Mouse (Mus musculus) limb, embryonic 15.5 days (tissue): ENCODE measurements around the gene Akap6. TPM values are rescaled to one million over a fixed set of nuclear protein-coding genes. Genes with fewer than 3 reads are reported as not detected.

Experiments used
- ATAC-seq: fragments of 200-750 bp; cut with Nextera tagmentation; 2 replicates; pipeline ENCODE4 v1.8.0; 2017; ENCODE audit warnings: low read depth, moderate TSS enrichment; ENCODE audit not compliant: insufficient number of reproducible peaks, low FRiP score, low TSS enrichment
- H3K27ac ChIP-seq: fragments of 300-500 bp; sonication (generic); 2 replicates; pipeline ENCODE4 v1.5.1; 2015; ENCODE audit warnings: moderate library complexity, mild to moderate bottlenecking, inconsistent platforms
- H3K27me3 ChIP-seq: fragments of 300-500 bp; sonication (generic); 2 replicates; pipeline ENCODE4 v1.6.1; 2015; ENCODE audit warnings: inconsistent platforms
- H3K36me3 ChIP-seq: fragments of 300-500 bp; sonication (generic); 2 replicates; pipeline ENCODE4 v1.6.1; 2015; ENCODE audit warnings: inconsistent platforms
- H3K4me1 ChIP-seq: fragments of 300-500 bp; sonication (generic); 2 replicates; pipeline ENCODE4 v1.6.1; 2015; ENCODE audit warnings: inconsistent platforms
- H3K4me2 ChIP-seq: fragments of 300-500 bp; sonication (generic); 2 replicates; pipeline ENCODE4 v1.6.1; 2015; ENCODE audit warnings: mild to moderate bottlenecking, inconsistent platforms
- H3K4me3 ChIP-seq: fragments of 300-500 bp; sonication (generic); 2 replicates; pipeline ENCODE4 v1.5.1; 2015; ENCODE audit warnings: mild to moderate bottlenecking, inconsistent platforms
- H3K9ac ChIP-seq: fragments of 300-500 bp; sonication (generic); 2 replicates; pipeline ENCODE4 v1.6.1; 2015; ENCODE audit warnings: inconsistent platforms
- H3K9me3 ChIP-seq: fragments of 300-500 bp; sonication (generic); 2 replicates; pipeline ENCODE4 v1.6.1; 2016; ENCODE audit warnings: inconsistent platforms
- WGBS: fragments of 180-500 bp; shearing (Covaris S2); methylation state at CpG from one replicate; pipeline ENCODE4 v1.1.7; 2015; 5-methylcytosine and 5-hydroxymethylcytosine counted together
- polyA plus RNA-seq: library from polyadenylated mRNA; unstranded; fragments of >200 nt; fragmentation: Nextera tagmentation; extraction: Ambion mirVana; gene quantifications from 2 replicates; pipeline ENCODE4 v1.2.1, GENCODE M21; 2015

The Akap6 gene
- polyA plus RNA-seq, 1 experiment from 2014 or later, result 1.3 TPM

DNA sequence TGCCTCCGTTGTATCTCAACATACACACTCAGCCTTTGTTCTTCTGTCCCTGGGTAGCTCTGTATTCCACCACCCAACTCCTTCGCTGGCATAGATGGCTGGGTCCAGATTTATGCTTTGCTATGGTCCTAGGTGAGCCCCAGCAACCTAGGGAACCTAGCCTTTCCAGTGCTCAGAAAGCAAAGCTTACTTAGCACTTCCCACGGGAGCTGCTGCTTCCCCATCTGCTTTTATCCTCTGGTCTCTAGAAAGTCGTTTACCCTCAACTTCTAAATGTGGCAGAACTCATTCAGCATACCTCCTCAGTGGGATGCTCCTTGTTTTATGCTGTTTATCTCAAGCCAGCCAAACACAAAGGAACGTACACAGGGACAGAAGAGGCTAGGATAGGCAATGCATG, 329.7 kb downstream of the Akap6 start:
- 59% methylated on average over 5 of the region's 5 CpGs for WGBS
- no peak overlapping the region for H3K4me2 ChIP-seq
- no peak overlapping the region for H3K4me3 ChIP-seq
- H3K9me3 ChIP-seq, result no peaks in the 10 kb centered on the region
- peaks cover 10% of the 10 kb centered on the region for H3K4me1 ChIP-seq
- no peak for ATAC-seq
- H3K9ac ChIP-seq, result no peak overlapping the region
- H3K27ac ChIP-seq, result no peak overlapping the region
- no peaks in the 10 kb centered on the region for H3K27me3 ChIP-seq
- H3K36me3 ChIP-seq, result no peaks in the 10 kb centered on the region

DNA sequence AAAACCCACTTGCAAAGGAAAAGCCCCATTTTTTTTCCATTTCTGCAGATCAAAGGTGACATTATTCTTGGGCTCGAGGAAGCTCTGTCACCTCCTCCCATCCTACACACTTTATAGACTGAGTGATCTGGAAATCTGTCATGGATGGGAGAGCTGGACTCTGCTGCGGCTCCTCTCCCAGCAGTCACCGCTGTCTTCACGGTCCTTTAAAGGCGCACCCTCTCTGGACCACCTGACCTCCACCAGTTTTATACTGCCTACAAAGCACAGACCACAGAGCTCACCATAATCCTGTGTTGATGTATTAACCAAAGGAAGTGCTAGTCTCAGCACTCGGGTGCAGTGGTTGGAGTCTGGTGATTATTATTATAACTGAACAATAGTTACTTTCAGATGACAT, 330.7 kb downstream of the Akap6 start:
- Histone ChIP-seq H3K9ac (no peak overlapping the region), H3K4me2 (no peak overlapping the region), H3K27ac (no peak overlapping the region), H3K4me1 (peaks cover 13% of the 10 kb centered on the region), H3K36me3 (no peaks in the 10 kb centered on the region), H3K27me3 (no peaks in the 10 kb centered on the region), H3K9me3 (no peaks in the 10 kb centered on the region), H3K4me3 (no peak overlapping the region)
- no peak for ATAC-seq
- 67% methylated on average over 6 of the region's 6 CpGs for WGBS

DNA sequence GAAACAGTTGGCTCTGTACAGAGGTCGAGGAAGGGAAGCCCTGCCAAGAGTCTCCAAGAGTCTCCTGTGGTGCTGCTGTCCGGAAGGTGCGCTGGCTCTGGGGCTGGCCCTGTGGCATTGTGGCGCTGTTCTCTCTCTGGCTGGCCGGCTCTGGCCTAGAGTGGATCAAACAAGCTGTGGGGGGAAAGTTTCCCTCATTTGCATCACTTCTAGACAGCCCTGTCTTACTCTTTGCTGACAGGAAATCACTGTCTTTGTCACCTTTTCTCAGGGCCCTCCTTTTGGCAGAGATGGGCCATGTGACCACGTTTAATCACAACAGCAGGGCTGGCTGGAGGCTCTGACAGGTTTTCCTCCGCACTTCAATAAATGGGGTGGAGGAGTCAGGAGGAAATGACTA, 333.6 kb downstream of the Akap6 start:
- H3K4me2 ChIP-seq, result peak overlapping the region; percentile 22

DNA sequence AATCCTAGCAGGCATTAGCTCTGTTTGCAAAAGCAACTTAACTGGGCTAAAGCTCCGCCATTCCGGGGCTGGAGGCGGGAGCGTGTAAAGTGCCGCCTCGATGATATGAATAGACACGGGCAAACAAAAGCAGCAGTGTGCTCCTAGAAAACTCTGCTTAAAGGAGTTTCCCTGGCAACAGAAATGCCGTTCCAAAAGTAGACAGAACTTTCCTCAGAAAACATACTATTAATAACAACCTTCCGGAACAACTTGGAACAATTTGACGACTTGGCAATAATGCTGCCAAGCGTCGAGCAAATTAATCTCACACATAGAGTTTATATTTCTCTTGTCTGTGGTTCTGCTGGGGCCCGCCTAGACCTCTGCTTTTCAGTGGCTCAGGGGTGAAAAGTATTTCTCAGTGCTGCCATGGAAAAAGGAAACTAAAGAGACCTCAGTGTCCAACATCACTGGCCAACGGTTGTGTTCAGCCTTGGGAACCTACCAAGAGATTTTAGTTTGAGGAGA, 334.3 kb downstream of the Akap6 start:
- Histone ChIP-seq H3K4me1 (peaks cover 13% of the 10 kb centered on the region), H3K4me3 (0 out of 2 replicates have a peak overlapping the region, but pooled peaks have one; percentile 13), H3K36me3 (no peaks in the 10 kb centered on the region), H3K27ac (peak overlapping the region; percentile 78), H3K27me3 (no peaks in the 10 kb centered on the region), H3K9ac (no peak overlapping the region), H3K9me3 (no peaks in the 10 kb centered on the region), H3K4me2 (peak overlapping the region; percentile 22)
- 25% methylated on average over 14 of the region's 14 CpGs for WGBS
- peak; percentile 48; the same call in 1 of the 2 replicates for ATAC-seq

More for the DNA sequence above, 333.6 kb downstream of the Akap6 start:
- WGBS, result 13% methylated on average over 7 of the region's 7 CpGs
- Histone ChIP-seq H3K4me3 (no peak overlapping the region), H3K9ac (no peak overlapping the region), H3K36me3 (no peaks in the 10 kb centered on the region), H3K27ac (peak overlapping the region; percentile 78), H3K9me3 (no peaks in the 10 kb centered on the region), H3K27me3 (no peaks in the 10 kb centered on the region), H3K4me1 (peaks cover 13% of the 10 kb centered on the region)
- peak; percentile 30; the same call in 1 of the 2 replicates for ATAC-seq

DNA sequence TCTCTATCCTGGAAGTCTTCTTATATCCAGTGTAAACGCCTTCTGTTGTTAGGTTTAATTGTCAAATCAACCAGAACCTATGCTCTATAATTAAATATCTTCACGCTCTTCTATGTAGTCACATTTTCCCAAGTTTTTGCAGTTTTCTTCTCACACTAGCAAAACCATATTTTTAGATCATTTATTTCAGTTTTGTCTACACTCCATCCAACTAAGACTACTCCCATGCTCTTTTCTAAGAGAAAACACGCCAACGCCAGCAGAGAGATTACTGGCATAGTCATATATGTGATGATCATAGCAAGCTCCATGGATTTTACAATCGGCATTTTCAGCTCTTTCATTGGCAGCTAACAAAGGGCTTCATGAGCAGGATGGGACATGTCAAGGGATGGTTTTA, 341.5 kb downstream of the Akap6 start:
- Histone ChIP-seq H3K36me3 (no peaks in the 10 kb centered on the region), H3K27ac (no peak overlapping the region), H3K9me3 (no peaks in the 10 kb centered on the region), H3K9ac (no peak overlapping the region), H3K4me1 (no peaks in the 10 kb centered on the region), H3K27me3 (no peaks in the 10 kb centered on the region), H3K4me2 (no peak overlapping the region), H3K4me3 (no peak overlapping the region)
- ATAC-seq, result no peak
- 83% methylated on average over 5 of the region's 5 CpGs for WGBS

DNA sequence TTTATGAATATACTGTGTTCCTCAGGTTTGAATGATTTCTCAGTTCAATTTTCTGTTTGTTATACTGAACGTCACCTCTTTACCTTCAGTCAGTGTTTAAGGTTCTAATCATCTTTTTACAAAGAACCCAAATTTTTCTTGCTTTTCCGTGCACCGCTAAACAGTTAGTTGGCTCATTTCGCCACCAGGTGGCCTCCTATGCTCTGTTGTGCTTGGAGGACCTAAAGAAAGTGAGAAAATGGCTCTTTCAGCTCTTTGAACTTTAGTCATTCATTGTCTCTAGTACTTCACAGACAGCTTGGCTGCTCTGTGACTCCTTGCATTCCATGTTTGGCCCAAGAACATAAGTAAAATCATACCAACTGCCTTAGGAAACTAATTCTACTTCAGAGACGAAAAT, 343.6 kb downstream of the Akap6 start:
- Histone ChIP-seq H3K4me3 (no peak overlapping the region), H3K9me3 (no peaks in the 10 kb centered on the region), H3K27ac (no peak overlapping the region), H3K9ac (no peak overlapping the region), H3K4me2 (no peak overlapping the region), H3K27me3 (no peaks in the 10 kb centered on the region), H3K4me1 (no peaks in the 10 kb centered on the region), H3K36me3 (no peaks in the 10 kb centered on the region)
- no peak for ATAC-seq
- 22% methylated on average over 5 of the region's 5 CpGs for WGBS

DNA sequence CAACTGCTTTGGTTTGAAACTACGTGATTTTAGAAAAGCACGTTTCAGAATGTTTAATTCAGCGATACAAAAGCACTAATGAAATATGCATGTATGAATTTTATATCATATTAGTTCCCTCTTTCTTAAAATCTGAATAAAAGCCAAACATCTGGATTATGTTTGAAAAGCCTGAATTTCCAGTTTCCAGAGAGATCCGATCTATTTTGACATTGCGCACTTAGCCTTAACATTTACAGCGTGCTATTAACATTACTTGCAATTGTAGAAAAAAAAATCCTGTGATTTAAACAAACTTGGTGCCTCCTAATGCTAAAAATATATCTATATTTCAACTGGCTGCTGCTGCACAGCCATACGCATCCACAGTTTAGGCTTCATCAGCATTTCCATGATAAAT, 358.4 kb downstream of the Akap6 start:
- no peak overlapping the region for H3K9ac ChIP-seq

DNA sequence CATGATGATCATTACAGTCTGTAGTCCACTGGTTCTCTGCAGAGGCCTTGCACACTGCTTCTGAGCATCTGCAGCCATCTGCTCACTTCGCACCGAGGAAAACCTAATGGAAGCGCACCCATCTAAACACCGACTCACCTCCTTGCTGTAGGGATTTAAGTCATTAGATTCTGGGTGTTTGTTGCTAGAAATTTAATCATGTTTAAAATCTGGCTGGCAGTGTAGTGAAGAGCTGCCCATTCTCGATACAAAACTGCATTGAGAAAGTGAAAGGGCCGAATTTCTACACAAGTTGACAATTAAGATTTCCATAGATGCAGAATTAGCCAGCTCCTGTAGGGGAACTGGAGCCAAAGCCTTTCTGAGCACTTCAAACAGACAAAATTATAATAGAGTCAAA, 361.7 kb downstream of the Akap6 start:
- 66% methylated on average over 6 of the region's 6 CpGs for WGBS
- H3K27ac ChIP-seq, result no peak overlapping the region

More for the DNA sequence above, 358.4 kb downstream of the Akap6 start:
- Histone ChIP-seq H3K27ac (no peak overlapping the region), H3K4me3 (no peak overlapping the region), H3K4me2 (no peak overlapping the region), H3K27me3 (no peaks in the 10 kb centered on the region), H3K9me3 (no peaks in the 10 kb centered on the region), H3K36me3 (no peaks in the 10 kb centered on the region), H3K4me1 (peaks cover 12% of the 10 kb centered on the region)
- 57% methylated on average over 7 of the region's 7 CpGs for WGBS
- no peak for ATAC-seq

DNA sequence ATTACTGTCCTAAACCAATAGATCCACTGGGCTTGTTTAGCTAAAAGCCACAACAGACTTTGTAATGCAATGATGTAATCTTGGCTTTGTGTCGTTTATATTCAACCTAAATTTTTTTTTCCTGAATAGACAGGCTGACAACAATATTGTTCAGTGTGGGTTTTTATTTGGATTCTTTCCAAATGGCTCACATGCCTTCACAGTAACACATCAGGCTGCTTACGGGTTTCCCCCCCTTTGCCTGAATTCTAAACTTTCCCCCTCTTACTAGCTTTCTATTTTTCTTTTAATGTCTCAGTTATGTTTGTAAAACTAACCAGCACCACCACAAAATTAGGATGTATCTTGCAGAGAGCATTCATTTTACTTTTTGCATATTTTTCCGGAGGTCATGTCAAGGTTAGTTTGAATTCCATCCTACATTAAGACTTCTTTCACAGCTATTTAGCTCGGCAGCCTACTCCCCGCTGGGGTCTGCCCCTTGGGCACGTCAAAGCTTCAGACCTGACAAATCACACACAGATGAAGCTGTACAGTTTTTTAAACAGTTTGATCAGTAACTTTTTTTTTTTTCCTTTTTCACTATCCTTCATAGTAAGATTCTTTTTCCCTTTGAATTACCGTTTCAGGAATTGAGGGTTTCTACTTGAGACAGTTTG, 362.4 kb downstream of the Akap6 start:
- no peaks in the 10 kb centered on the region for H3K36me3 ChIP-seq
- H3K27me3 ChIP-seq, result no peaks in the 10 kb centered on the region
- peaks cover 12% of the 10 kb centered on the region for H3K4me1 ChIP-seq
- no peak overlapping the region for H3K27ac ChIP-seq
- no peak overlapping the region for H3K4me3 ChIP-seq
- ATAC-seq, result no peak; the same call in 1 of the 2 replicates
- no peak overlapping the region for H3K9ac ChIP-seq
- peak overlapping the region; percentile 30 for H3K4me2 ChIP-seq
- WGBS, result 8% methylated on average over 7 of the region's 7 CpGs
- H3K9me3 ChIP-seq, result no peaks in the 10 kb centered on the region

More for the DNA sequence above, 361.7 kb downstream of the Akap6 start:
- H3K27me3 ChIP-seq, result no peaks in the 10 kb centered on the region
- H3K36me3 ChIP-seq, result no peaks in the 10 kb centered on the region
- no peak overlapping the region for H3K4me3 ChIP-seq
- H3K9ac ChIP-seq, result no peak overlapping the region
- H3K4me1 ChIP-seq, result peaks cover 12% of the 10 kb centered on the region
- no peak for ATAC-seq
- H3K9me3 ChIP-seq, result no peaks in the 10 kb centered on the region
- H3K4me2 ChIP-seq, result no peak overlapping the region

DNA sequence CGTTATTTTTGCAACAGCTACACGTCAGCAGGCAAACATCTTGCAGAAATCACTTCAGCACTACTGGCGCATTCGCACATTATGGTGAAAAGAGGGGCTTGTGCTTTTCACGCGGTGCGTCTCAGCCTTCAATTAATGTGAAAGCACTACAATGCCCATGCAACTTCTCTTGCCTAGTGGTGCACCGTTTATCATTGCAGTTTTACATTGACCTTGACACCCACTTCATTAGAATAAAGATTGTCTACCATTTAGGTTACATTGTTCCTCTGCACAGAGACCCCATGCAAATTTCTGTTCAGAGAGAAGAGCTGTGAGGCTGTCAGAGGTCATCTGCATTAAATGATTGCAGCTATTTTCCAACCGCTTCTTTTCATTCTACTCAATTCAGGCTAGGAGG, 363.8 kb downstream of the Akap6 start:
- Histone ChIP-seq H3K4me2 (no peak overlapping the region), H3K4me3 (no peak overlapping the region), H3K27me3 (no peaks in the 10 kb centered on the region), H3K36me3 (no peaks in the 10 kb centered on the region), H3K9ac (no peak overlapping the region), H3K4me1 (peaks cover 12% of the 10 kb centered on the region), H3K27ac (no peak overlapping the region), H3K9me3 (no peaks in the 10 kb centered on the region)
- 32% methylated on average over 9 of the region's 9 CpGs for WGBS
- ATAC-seq, result no peak

DNA sequence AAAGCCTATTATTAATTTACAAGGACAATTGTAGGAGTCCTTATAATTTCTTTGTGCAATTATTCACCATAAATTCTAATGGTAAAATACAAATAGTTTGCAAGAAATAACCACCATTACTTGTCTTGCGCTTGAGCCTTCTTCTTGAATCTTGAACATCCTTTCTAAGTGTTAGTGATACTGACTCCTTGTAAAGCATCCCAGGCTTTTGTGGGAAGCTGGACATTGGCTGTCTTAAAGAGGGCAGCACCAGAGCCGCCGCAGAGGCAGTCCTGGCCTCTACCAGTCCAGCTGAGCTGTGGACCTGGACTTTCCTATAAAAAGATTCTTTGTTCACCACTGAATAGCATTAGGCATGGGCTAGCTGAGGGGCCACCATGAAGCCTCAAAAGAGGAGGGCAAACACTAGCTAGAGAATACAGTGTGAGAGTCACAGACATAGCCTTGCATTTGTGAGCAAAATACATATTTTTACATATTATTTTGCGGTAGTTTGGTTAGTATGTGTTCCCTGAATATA, 365.1 kb downstream of the Akap6 start:
- ATAC-seq, result no peak
- H3K9me3 ChIP-seq, result no peaks in the 10 kb centered on the region
- 81% methylated on average over 4 of the region's 4 CpGs for WGBS

DNA sequence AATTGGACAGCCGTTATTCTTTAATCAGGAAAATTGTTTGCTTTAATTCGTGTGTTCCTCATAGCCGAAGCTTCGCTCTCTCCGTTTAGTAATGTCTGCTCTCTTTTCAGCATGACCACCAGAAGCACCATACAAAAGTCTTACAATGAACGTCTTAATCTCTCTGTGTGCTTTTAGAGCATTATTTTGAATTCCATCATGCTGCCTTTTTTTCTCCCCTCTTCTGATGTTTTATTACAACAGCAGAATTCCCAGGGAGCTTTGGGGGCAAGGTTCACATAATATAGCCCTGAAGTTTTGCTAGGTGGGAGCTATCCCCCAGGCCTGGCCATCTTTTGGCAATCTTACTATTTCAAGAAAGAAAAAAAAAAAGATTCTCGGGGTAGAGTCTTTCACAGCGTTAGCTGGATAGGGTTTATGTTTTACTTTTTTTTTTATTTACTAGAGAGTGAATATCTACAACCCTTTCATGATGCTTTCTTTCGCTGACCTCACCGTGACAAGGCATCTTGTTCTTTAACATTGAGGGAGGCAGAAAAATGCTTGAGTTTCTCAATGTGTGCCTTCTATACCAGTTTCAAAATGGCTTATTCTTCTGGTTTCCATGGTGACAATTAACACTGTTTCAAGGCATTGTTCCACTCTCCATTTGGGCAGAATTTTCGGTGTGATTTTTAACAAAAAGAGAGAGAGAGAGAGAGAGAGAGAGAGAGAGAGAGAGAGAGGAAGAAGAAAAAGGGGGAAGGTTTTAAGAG, 366.0 kb downstream of the Akap6 start:
- 74% methylated on average over 11 of the region's 11 CpGs for WGBS
- Histone ChIP-seq H3K27ac (no peak overlapping the region), H3K36me3 (no peaks in the 10 kb centered on the region), H3K9ac (no peak overlapping the region), H3K4me1 (peaks cover 12% of the 10 kb centered on the region), H3K4me3 (no peak overlapping the region), H3K27me3 (no peaks in the 10 kb centered on the region), H3K4me2 (no peak overlapping the region), H3K9me3 (no peaks in the 10 kb centered on the region)
- ATAC-seq, result no peak

More for the DNA sequence above, 365.1 kb downstream of the Akap6 start:
- Histone ChIP-seq H3K27me3 (no peaks in the 10 kb centered on the region), H3K4me3 (no peak overlapping the region), H3K36me3 (no peaks in the 10 kb centered on the region), H3K27ac (no peak overlapping the region), H3K4me1 (peaks cover 12% of the 10 kb centered on the region), H3K9ac (no peak overlapping the region), H3K4me2 (no peak overlapping the region)
